Mouse (Mus musculus): ENCODE results near the gene Scarb1. TPM values are rescaled to one million over a fixed set of nuclear protein-coding genes. Genes with fewer than 3 reads are reported as not detected.

Gene Scarb1
- total RNA-seq, 2 experiments from 2014 or later: 11.8 to 16.9 TPM

- DNase-seq: peak; percentile 81
- peak overlapping the region; percentile 65 for H3K27ac ChIP-seq
Observed at GRCm38 (mm10) chr5:125325931-125326330, 15.0 kb downstream of the Scarb1 start.

GRCm38 (mm10) chr5:125325285-125325684, 15.6 kb downstream of the Scarb1 start:
- H3K4me3 ChIP-seq: no peak overlapping the region
- intact Hi-C loops (cut with DNase I): no loop called here
- no peak for DNase-seq
- no peak for TF ChIP-seq CTCF (IDR thresholded peaks at IDR 0.05)
- H3K27ac ChIP-seq: peak overlapping the region; percentile 65

More at GRCm38 (mm10) chr5:125325931-125326330, 15.0 kb downstream of the Scarb1 start:
- H3K4me3 ChIP-seq: no peak overlapping the region
- intact Hi-C loops (cut with DNase I): no loop called here
- TF ChIP-seq CTCF (IDR thresholded peaks at IDR 0.05): no peak

GRCm38 (mm10) chr5:125323939-125324480, 16.9 kb downstream of the Scarb1 start:
- Histone ChIP-seq H3K4me3 (no peak overlapping the region), H3K27ac (peak overlapping the region; percentile 54)
- TF ChIP-seq CTCF (IDR thresholded peaks at IDR 0.05): no peak
- intact Hi-C loops (cut with DNase I): no loop called here
- DNase-seq: no peak

GRCm38 (mm10) chr5:125323128-125323527, 17.8 kb downstream of the Scarb1 start:
- peak; percentile 40 for DNase-seq
- no peak for TF ChIP-seq CTCF (IDR thresholded peaks at IDR 0.05)
- intact Hi-C loops (cut with DNase I): no loop called here
- H3K27ac ChIP-seq: peak overlapping the region; percentile 54
- no peak overlapping the region for H3K4me3 ChIP-seq

DNA sequence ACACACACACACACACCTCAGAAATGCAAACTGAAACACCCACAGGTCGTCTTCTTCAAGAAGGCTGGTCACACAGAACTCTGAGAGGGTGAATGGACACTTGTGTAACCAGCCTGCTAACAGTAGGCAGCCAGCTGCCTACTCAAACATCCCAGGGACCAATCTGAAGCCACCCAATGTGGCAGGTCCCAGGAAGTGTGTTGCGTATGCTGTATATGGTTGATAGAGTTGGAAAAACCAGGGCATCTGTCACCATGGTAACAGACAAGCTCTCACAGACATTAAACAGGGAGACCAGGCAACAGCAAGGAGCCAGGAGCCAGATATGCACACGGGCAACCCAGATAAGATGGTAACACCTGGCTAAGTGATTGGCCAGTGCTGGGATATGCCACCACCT, 19.1 kb downstream of the Scarb1 start:
- Histone ChIP-seq H3K27ac (no peak overlapping the region), H3K4me3 (no peak overlapping the region)
- no peak for DNase-seq
- no peak for TF ChIP-seq CTCF (IDR thresholded peaks at IDR 0.05)
- intact Hi-C loops (cut with DNase I): no loop called here

DNA sequence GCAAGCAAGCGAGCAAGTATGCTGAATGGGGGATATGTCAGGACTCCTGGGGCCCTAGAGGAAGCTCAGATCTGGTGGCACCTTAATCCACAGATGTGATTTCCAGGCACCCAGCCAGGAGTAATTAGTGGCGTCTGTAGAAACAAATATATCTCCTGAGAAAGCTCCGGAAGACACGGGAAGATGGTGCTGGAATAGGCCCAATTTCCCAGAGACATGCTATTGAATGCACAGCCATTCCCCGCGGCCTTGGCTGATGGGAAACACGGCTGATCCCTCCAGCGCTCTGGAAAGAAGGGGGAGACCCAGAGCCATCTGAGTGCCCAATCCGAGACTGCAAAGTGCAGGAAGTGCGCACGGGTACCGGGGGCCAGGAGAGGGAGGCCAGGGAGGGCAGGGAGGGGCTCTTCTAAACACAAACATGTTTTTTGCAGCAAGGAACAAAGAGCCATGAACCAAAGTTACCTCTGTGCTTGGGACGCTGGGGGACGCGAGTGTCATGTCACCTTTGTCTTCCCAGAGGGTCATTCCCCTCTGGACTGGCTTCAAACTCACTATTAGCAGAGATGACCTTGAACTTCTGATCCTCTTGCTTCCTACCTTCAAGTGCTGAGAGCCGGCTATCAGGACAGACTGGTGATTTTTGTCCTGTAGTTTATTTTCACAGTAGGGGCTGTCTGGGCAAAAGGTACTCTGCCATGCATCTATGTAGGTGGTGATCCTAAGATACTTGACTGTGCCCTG, 21.7 kb downstream of the Scarb1 start:
- DNase-seq: peak; percentile 55
- intact Hi-C loops (cut with DNase I): no loop called here
- H3K4me3 ChIP-seq: no peak overlapping the region
- peak overlapping the region; percentile 72 for H3K27ac ChIP-seq
- no peak for TF ChIP-seq CTCF (IDR thresholded peaks at IDR 0.05)

DNA sequence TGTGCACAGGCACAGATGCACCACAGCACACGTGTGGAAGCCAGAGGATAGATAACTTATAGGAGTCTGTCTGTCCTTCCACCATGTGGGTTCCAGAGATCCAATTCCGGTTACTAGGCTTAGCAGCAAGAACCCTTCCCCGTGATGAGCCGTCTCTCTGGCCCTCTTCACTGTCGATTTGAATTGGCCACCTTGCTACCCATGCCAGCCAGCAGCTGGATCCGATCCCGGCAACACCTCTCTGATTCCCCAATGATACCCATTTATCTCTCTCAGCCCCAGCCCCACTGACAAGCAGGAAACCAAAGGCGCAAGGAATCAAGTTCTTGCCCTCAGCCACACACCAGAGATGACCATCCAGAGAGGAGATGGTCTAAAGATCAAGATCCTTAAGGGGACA, 22.9 kb downstream of the Scarb1 start:
- intact Hi-C loops (cut with DNase I): no loop called here
- Histone ChIP-seq H3K4me3 (no peak overlapping the region), H3K27ac (no peak overlapping the region)
- no peak for TF ChIP-seq CTCF (IDR thresholded peaks at IDR 0.05)
- no peak for DNase-seq

- H3K4me3 ChIP-seq: no peak overlapping the region
- TF ChIP-seq CTCF (IDR thresholded peaks at IDR 0.05): no peak
- intact Hi-C loops (cut with DNase I): no loop called here
- H3K27ac ChIP-seq: no peak overlapping the region
- DNase-seq: no peak
Observed at GRCm38 (mm10) chr5:125317296-125317695, 23.6 kb downstream of the Scarb1 start.

- no peak overlapping the region for H3K27ac ChIP-seq
- intact Hi-C loops (cut with DNase I): no loop called here
- DNase-seq: no peak
- TF ChIP-seq CTCF (IDR thresholded peaks at IDR 0.05): no peak
- H3K4me3 ChIP-seq: no peak overlapping the region
Observed at GRCm38 (mm10) chr5:125316771-125317170, 24.1 kb downstream of the Scarb1 start.

GRCm38 (mm10) chr5:125315110-125315509, 25.8 kb downstream of the Scarb1 start:
- TF ChIP-seq CTCF (IDR thresholded peaks at IDR 0.05): no peak
- DNase-seq: no peak
- no peak overlapping the region for H3K27ac ChIP-seq
- H3K4me3 ChIP-seq: no peak overlapping the region
- intact Hi-C loops (cut with DNase I): no loop called here

DNA sequence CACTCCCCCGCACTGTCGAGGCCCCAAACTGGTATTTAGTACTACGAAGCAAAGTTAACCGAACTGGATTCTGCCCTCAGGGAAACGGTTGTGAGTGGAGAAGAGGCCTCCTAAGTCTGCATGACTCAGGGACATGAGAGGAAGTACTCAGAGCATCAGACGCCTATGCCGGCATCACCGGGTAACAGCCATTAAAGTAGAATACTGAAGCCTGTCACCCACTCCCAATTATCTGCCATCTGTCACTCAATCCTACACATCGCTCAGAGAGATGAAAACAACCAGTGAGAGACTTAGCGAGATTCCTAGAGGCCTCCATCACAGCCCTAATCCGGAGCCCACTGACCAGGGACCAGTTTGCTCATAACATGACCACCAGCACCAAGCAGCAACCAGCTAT, 26.9 kb downstream of the Scarb1 start:
- Histone ChIP-seq H3K27ac (no peak overlapping the region), H3K4me3 (no peak overlapping the region)
- no peak for TF ChIP-seq CTCF (IDR thresholded peaks at IDR 0.05)
- DNase-seq: no peak
- intact Hi-C loops (cut with DNase I): no loop called here

DNA sequence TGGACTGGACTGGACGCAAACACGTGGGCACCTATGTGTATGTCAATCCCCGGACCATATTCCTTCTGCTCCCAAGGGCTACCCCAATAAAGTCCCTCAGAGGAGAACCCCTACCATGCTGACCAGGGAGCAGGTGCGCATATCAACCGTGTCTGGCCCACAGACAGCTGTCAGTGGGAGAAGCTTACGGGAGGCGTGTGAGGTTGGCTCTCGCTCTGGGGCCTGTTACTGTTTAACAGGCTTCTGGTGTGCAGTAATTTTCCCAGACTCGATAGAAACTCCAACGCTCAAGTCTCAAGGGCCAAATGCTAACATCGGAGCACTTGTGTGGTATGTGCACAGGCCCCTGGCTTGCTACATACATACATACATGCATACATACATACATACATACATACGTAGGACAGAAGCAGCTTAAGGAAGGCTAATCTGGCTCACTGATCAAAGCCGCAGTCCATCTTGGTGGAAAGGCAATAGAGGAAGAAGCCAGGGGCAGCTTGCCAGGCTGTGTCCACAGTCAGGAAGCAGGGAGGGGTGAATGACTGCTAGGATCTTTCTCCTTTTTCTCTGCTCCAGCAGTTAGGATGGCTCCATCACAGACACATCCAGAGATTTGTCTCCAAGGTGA, 27.8 kb downstream of the Scarb1 start:
- intact Hi-C loops (cut with DNase I): no loop called here
- H3K27ac ChIP-seq: peak overlapping the region; percentile 4; the same call in 1 of the 2 replicates
- no peak overlapping the region for H3K4me3 ChIP-seq
- DNase-seq: peak; percentile 74
- no peak for TF ChIP-seq CTCF (IDR thresholded peaks at IDR 0.05)

DNA sequence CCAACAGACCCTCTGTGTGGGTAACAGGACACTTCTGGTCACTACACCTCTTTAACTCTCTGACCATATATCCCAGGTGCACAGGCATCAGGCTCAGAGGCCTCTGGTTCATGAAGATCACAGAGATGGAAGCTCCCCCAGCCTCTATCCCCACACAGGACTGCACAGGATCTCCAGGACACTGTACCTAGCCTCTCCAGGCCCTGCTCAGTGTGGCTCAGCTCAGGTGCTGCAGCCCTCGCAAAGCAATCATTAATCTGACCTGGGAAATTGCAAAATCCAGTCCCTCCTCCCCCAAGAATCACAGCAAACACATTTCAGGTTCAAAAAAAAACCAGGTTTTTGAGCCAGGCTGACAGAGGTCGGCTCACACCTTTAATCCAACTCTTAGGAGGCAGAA, 29.9 kb downstream of the Scarb1 start:
- Histone ChIP-seq H3K4me3 (no peak overlapping the region), H3K27ac (no peak overlapping the region)
- intact Hi-C loops (cut with DNase I): no loop called here
- no peak for DNase-seq
- TF ChIP-seq CTCF (IDR thresholded peaks at IDR 0.05): no peak

Measured in gastrocnemius, adult 2 months (tissue).